Mouse (Mus musculus) kidney, embryonic 15.5 days (tissue): ENCODE measurements around the gene BC049715. TPM values are rescaled to one million over a fixed set of nuclear protein-coding genes. Genes with fewer than 3 reads are reported as not detected.
"Not testable (repeated sequence)": the region's sequence is repeated elsewhere in the genome, so short reads cannot be mapped to it uniquely, and the experiment has no call there.

Experiments used
- ATAC-seq: fragments of 200-750 bp; cut with Nextera tagmentation; replicated peaks from 2 replicates; pipeline ENCODE4 v1.8.0; 2017; ENCODE audit warnings: moderate TSS enrichment; ENCODE audit not compliant: low FRiP score
- H3K27ac ChIP-seq: fragments of 300-500 bp; sonication (generic); 2 replicates; pipeline ENCODE4 v1.5.1; 2015; ENCODE audit warnings: mild to moderate bottlenecking, inconsistent platforms
- H3K27me3 ChIP-seq: fragments of 300-500 bp; sonication (generic); 2 replicates; pipeline ENCODE4 v1.6.1; 2015; ENCODE audit warnings: inconsistent platforms
- H3K36me3 ChIP-seq: fragments of 300-500 bp; sonication (generic); 2 replicates; pipeline ENCODE4 v1.6.1; 2015; ENCODE audit warnings: inconsistent platforms
- H3K4me1 ChIP-seq: fragments of 300-500 bp; sonication (generic); 2 replicates; pipeline ENCODE4 v1.6.1; 2015; ENCODE audit warnings: inconsistent platforms
- H3K4me2 ChIP-seq: fragments of 300-500 bp; sonication (generic); 2 replicates; pipeline ENCODE4 v1.6.1; 2015; ENCODE audit warnings: moderate library complexity, mild to moderate bottlenecking, inconsistent platforms
- H3K4me3 ChIP-seq: fragments of 300-500 bp; sonication (generic); replicated peaks from 2 replicates; pipeline ENCODE4 v1.5.1; 2015; ENCODE audit warnings: mild to moderate bottlenecking, inconsistent platforms
- H3K9ac ChIP-seq: fragments of 300-500 bp; sonication (generic); 2 replicates; pipeline ENCODE4 v1.6.1; 2015; ENCODE audit warnings: mild to moderate bottlenecking, inconsistent platforms
- H3K9me3 ChIP-seq: fragments of 300-500 bp; sonication (generic); replicated peaks from 2 replicates; pipeline ENCODE4 v1.6.1; 2016; ENCODE audit warnings: inconsistent platforms
- WGBS: fragments of 180-500 bp; shearing (Covaris S2); methylation state at CpG from one replicate; pipeline ENCODE4 v1.1.7; 2015; ENCODE audit warnings: mixed read lengths; 5-methylcytosine and 5-hydroxymethylcytosine counted together
- microRNA-seq: library from miRNA; unstranded; fragments of <30 nt; microRNA quantifications from one replicate; pipeline ENCODE4, GENCODE M21; 2016
- polyA plus RNA-seq: library from polyadenylated mRNA; unstranded; fragments of >200 nt; fragmentation: Nextera tagmentation; extraction: Ambion mirVana; gene quantifications from 2 replicates; pipeline ENCODE4 v1.2.1, GENCODE M21; 2015

Gene BC049715
- polyA plus RNA-seq, 1 experiment from 2014 or later = 2.8 TPM

DNA sequence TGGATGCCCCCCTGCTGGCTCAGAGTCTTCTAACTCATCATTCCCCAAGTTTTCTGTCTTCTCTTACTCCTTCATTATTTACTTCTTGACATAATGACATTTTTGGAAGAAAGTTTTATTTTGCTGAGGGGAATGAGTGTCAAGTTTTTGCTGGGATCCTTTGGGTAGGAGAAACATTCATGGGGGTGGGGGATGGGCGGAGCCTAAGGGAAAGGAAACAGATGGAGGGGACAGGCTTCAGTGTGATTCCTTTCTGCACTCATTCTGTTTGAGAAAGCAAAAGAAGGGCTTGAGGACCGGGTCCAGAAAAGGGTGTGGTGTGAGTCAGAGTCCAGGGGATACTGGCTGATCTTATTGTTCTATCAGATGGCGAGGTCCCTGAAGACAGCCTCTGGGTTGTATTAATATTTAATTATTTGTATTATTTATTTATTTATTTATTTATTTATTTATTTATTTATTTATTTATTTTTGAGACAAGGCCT is 56.0 kb downstream of the BC049715 start:
- no peaks in the 10 kb centered on the region for H3K36me3 ChIP-seq
- no peak; the same call in 1 of the 2 replicates for ATAC-seq
- H3K9me3 ChIP-seq = no peaks in the 10 kb centered on the region
- H3K4me1 ChIP-seq = peaks cover 21% of the 10 kb centered on the region
- no peak overlapping the region for H3K4me3 ChIP-seq
- no peaks in the 10 kb centered on the region for H3K27me3 ChIP-seq
- H3K4me2 ChIP-seq = no peak overlapping the region
- WGBS = 75% methylated on average over 3 of the region's 3 CpGs
- H3K9ac ChIP-seq = no peak overlapping the region
- H3K27ac ChIP-seq = peak overlapping the region; percentile 41; the same call in 1 of the 2 replicates

GRCm38 (mm10) chr6:136883961-136884360 is 56.5 kb downstream of the BC049715 start:
- ATAC-seq = no peak
- H3K27me3 ChIP-seq = no peaks in the 10 kb centered on the region
- H3K9me3 ChIP-seq = no peaks in the 10 kb centered on the region
- H3K9ac ChIP-seq = no peak overlapping the region
- no peak overlapping the region for H3K27ac ChIP-seq
- H3K4me2 ChIP-seq = no peak overlapping the region
- no peaks in the 10 kb centered on the region for H3K36me3 ChIP-seq
- peaks cover 21% of the 10 kb centered on the region for H3K4me1 ChIP-seq
- 90% methylated on average over 6 of the region's 6 CpGs for WGBS
- H3K4me3 ChIP-seq = no peak overlapping the region

GRCm38 (mm10) chr6:136884766-136885165 is 57.3 kb downstream of the BC049715 start:
- ATAC-seq = 0 out of 2 replicates have a peak, but pooled peaks have one; percentile 36
- peaks cover 21% of the 10 kb centered on the region for H3K4me1 ChIP-seq
- not testable (repeated sequence) for H3K27ac ChIP-seq, H3K9ac ChIP-seq, H3K4me2 ChIP-seq, H3K27me3 ChIP-seq, H3K9me3 ChIP-seq, H3K4me3 ChIP-seq, H3K36me3 ChIP-seq
- 21% methylated on average over 1 of the region's 1 CpGs for WGBS

DNA sequence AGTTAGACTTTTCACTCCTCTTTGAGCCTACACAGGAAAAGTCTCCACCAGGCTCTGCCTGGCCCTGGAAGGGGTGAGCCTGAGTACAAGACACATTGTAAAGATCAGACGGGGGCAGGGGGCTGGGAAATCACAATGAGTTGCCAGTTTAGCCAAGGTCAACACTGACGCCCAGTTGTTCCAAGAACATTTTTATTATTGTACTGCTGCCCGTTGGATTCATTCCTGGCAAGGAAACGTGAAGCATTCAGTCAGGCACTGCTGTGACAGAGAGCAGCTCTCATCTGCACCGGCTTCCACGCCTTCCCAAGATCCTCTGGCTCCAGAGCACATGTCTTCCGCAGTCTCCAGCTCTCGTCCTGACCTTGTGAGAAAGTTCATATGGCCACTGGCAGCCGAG is 60.4 kb downstream of the BC049715 start:
- no peaks in the 10 kb centered on the region for H3K36me3 ChIP-seq
- no peak overlapping the region for H3K9ac ChIP-seq
- H3K4me3 ChIP-seq = no peak overlapping the region
- 0 out of 2 replicates have a peak, but pooled peaks have one; percentile 53 for ATAC-seq
- H3K4me2 ChIP-seq = no peak overlapping the region
- H3K27me3 ChIP-seq = no peaks in the 10 kb centered on the region
- H3K9me3 ChIP-seq = no peaks in the 10 kb centered on the region
- H3K4me1 ChIP-seq = peaks cover 16% of the 10 kb centered on the region
- peak overlapping the region; percentile 65 for H3K27ac ChIP-seq
- WGBS = 46% methylated on average over 9 of the region's 9 CpGs

DNA sequence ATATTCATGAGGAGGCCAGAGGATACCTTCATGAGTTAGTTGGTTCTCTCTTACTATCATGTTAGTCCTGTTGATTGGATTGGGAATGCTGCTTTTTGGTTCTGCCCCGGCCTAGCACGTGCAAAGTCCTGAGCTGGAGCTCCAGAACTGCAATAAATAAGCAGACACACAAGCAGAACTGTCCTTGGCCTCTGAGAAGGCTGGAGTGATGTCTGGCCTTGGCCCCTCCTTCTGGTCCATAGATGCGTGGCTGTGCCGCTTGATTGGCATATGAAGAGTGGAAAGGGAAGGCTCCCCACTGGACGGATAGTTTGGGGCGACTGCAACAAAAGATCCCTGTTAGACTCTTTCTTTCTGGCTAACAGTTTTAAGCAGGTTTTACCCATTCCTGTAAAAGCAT is 61.6 kb downstream of the BC049715 start:
- WGBS = 93% methylated on average over 6 of the region's 6 CpGs
- Histone ChIP-seq H3K9me3 (no peaks in the 10 kb centered on the region), H3K4me3 (no peak overlapping the region), H3K27ac (no peak overlapping the region), H3K9ac (no peak overlapping the region), H3K36me3 (no peaks in the 10 kb centered on the region), H3K4me2 (no peak overlapping the region), H3K4me1 (peaks cover 12% of the 10 kb centered on the region; the same call in 1 of the 2 replicates), H3K27me3 (no peaks in the 10 kb centered on the region)
- ATAC-seq = no peak

- H3K4me2 ChIP-seq = no peak overlapping the region
- ATAC-seq = no peak
- H3K9ac ChIP-seq = no peak overlapping the region
- no peak overlapping the region for H3K27ac ChIP-seq
- H3K4me3 ChIP-seq = no peak overlapping the region
- H3K36me3 ChIP-seq = no peaks in the 10 kb centered on the region
- H3K27me3 ChIP-seq = no peaks in the 10 kb centered on the region
- no peaks in the 10 kb centered on the region for H3K9me3 ChIP-seq
- WGBS = 90% methylated on average over 6 of the region's 6 CpGs
- peaks cover 16% of the 10 kb centered on the region; the same call in 1 of the 2 replicates for H3K4me1 ChIP-seq
Measured at GRCm38 (mm10) chr6:136889554-136889953, 62.1 kb downstream of the BC049715 start.

Small RNA genes lying within 50 kb of the gene (microRNA-seq; reads per million reads assigned to microRNA genes)
- gene Gm44364 = not detected

Other genes starting within 250 kb of the BC049715 start
- gene Plbd1, start 165.7 kb upstream of the BC049715 start, polyA plus RNA-seq = 4.8 and 5.2 TPM in 2 replicates
- 0.08 and 0.71 TPM in 2 replicates for gene Gucy2c, start 45.9 kb upstream of the BC049715 start, polyA plus RNA-seq
- gene Hist4h4, start 23.2 kb upstream of the BC049715 start, polyA plus RNA-seq = 0.68 and 0.69 TPM in 2 replicates
- 112 and 118 TPM in 2 replicates for gene H2afj, start 19.4 kb upstream of the BC049715 start, polyA plus RNA-seq
- 112 and 120 TPM in 2 replicates for gene Wbp11, start 607 bp downstream of the BC049715 start, polyA plus RNA-seq
- gene Smco3, start 7.8 kb downstream of the BC049715 start, polyA plus RNA-seq = 1.7 and 2.3 TPM in 2 replicates
- gene Art4, start 30.1 kb downstream of the BC049715 start, polyA plus RNA-seq = 5.2 and 5.9 TPM in 2 replicates
- 210 and 216 TPM in 2 replicates for gene Mgp, start 48.2 kb downstream of the BC049715 start, polyA plus RNA-seq
- 0.23 and 0.38 TPM in 2 replicates for gene Erp27, start 94.6 kb downstream of the BC049715 start, polyA plus RNA-seq
- gene Pde6h, start 96.2 kb downstream of the BC049715 start, polyA plus RNA-seq = 0.26 and 0.40 TPM in 2 replicates
- gene Arhgdib, start 114.3 kb downstream of the BC049715 start, polyA plus RNA-seq = 62.1 and 63.8 TPM in 2 replicates